Comparison of ENCODE assay signal across 26 mouse cellular contexts in the genomic region with DNA sequence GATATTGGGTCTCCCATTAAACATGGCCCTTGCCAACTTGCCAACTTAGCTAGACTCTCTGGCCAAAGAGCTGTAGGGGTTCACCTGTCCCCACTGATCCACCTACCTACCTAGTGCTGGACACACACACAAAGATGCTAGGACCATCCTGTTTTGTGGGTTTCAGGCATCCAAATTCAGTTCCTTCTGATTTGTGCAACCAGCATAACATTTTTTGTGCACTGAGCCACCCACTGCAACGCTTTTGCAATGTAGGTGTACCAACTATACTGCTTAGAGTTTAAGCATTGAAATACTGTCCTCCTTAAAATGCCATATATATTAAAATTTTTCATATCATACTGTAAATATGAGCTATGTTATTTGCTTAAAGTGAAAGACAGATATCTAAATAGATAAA.
DNase-seq lines count a peak whose midpoint lies in the region; ATAC-seq and TF ChIP-seq lines count a peak whose summit lies in the region.
"Had no signal": no experiment of that assay in that cellular context is flagged by ENCODE, and none has a peak within 500 bp of the region (broad histone marks: within the 10 kb centered on the region; RNA-seq: fewer than 3 reads in every experiment).

No protein-coding gene starts in this region.

- no peak overlapping the region for H3K9ac ChIP-seq in heart, embryonic 11.5 days (ENCODE audit: low read depth, low read length)
- no peak overlapping the region for H3K9ac ChIP-seq in midbrain, embryonic 16.5 days (ENCODE audit: low read depth, low read length)
- H3K9ac ChIP-seq: embryonic facial prominence, embryonic 12.5 days; forebrain, embryonic 13.5 days; forebrain, embryonic 15.5 days had no signal

- intact Hi-C loops in left cerebral cortex, adult 2 months (cut with DNase I): loop anchor here (2.0 to 10.0 kb wide), 2 partner anchors 68 to 344 kb away; a partner anchor contains a TSS
- intact Hi-C loops in left cerebral cortex, postnatal 10 days (cut with DNase I): no loop called here

- no peaks in the 10 kb centered on the region for H3K36me3 ChIP-seq in heart, embryonic 11.5 days (ENCODE audit: control insufficient read depth, insufficient read depth, low read length)
- no peaks in the 10 kb centered on the region for H3K36me3 ChIP-seq in midbrain, embryonic 16.5 days (ENCODE audit: control insufficient read depth, insufficient read depth, low read length)
- H3K36me3 ChIP-seq: embryonic facial prominence, embryonic 10.5 days; embryonic facial prominence, embryonic 12.5 days; forebrain, embryonic 15.5 days; G1E had no signal

- WGBS in heart, embryonic 11.5 days (ENCODE audit: insufficient replicate concordance): 77% methylated on average over 1 of the region's 1 CpGs
- WGBS in midbrain, embryonic 16.5 days: 88% methylated on average over 1 of the region's 1 CpGs

- H3K27me3 ChIP-seq in heart, embryonic 11.5 days (ENCODE audit: control insufficient read depth, insufficient read depth, low read length): no peaks in the 10 kb centered on the region
- no peaks in the 10 kb centered on the region for H3K27me3 ChIP-seq in midbrain, embryonic 16.5 days (ENCODE audit: control insufficient read depth, insufficient read depth, low read depth, low read length)
- H3K27me3 ChIP-seq: CH12.LX; embryonic facial prominence, embryonic 12.5 days; forebrain, embryonic 13.5 days; forebrain, embryonic 15.5 days; Patski had no signal

- no peaks in the 10 kb centered on the region for H3K4me1 ChIP-seq in heart, embryonic 11.5 days (ENCODE audit: control insufficient read depth, insufficient read depth, low read length)
- H3K4me1 ChIP-seq in midbrain, embryonic 16.5 days (ENCODE audit: control insufficient read depth, insufficient read depth, low read length): no peaks in the 10 kb centered on the region
- H3K4me1 ChIP-seq: embryonic facial prominence, embryonic 10.5 days; embryonic facial prominence, embryonic 12.5 days had no signal

- no peaks in the 10 kb centered on the region for H3K9me3 ChIP-seq in heart, embryonic 11.5 days (replicated peaks; ENCODE audit: control insufficient read depth, low read length)
- no peaks in the 10 kb centered on the region for H3K9me3 ChIP-seq in midbrain, embryonic 16.5 days (replicated peaks; ENCODE audit: control insufficient read depth, low read length, poor library complexity, severe bottlenecking)
- H3K9me3 ChIP-seq: embryonic facial prominence, embryonic 10.5 days; embryonic facial prominence, embryonic 12.5 days; forebrain, embryonic 13.5 days; forebrain, embryonic 15.5 days had no signal

- no peak overlapping the region for H3K4me2 ChIP-seq in heart, embryonic 11.5 days
- no peak overlapping the region for H3K4me2 ChIP-seq in midbrain, embryonic 16.5 days (ENCODE audit: low read length)
- H3K4me2 ChIP-seq: embryonic facial prominence, embryonic 12.5 days; forebrain, embryonic 13.5 days; forebrain, embryonic 15.5 days had no signal

- no peak for TF ChIP-seq CTCF in left cerebral cortex, adult 2 months (IDR thresholded peaks at IDR 0.05)

- no peak overlapping the region for H3K27ac ChIP-seq in heart, embryonic 11.5 days (ENCODE audit: low read depth, low read length)
- peak overlapping the region; percentile 86 for H3K27ac ChIP-seq in left cerebral cortex, adult 2 months
- H3K27ac ChIP-seq in midbrain, embryonic 16.5 days (ENCODE audit: low read length): no peak overlapping the region
- H3K27ac ChIP-seq: embryonic facial prominence, embryonic 10.5 days; embryonic facial prominence, embryonic 12.5 days; forebrain, embryonic 13.5 days; forebrain, embryonic 15.5 days had no signal

- DNase-seq in heart, adult 11 months: peak; percentile 60
- no peak for DNase-seq in left cerebral cortex, adult 2 months (ENCODE audit: extremely low spot score in 1 of 2, low spot score in 2 of 2)
- DNase-seq in left cerebral cortex, postnatal 10 days (ENCODE audit: extremely low spot score in 1 of 2, low spot score in 2 of 2): no peak
- DNase-seq in right cerebral cortex, postnatal 25 days: peak; percentile 9
- DNase-seq in right cerebral cortex, postnatal 4 days: no peak
- DNase-seq: adrenal gland, adult 8-10 months; adrenal gland, postnatal 14 days; adrenal gland, postnatal 36 days; B cell, adult 2 months; cerebellum, adult 11 months; cerebellum, adult 18-20 months; cerebellum, adult 8-10 months; cerebellum, adult 9-11 months; cerebellum, postnatal 14 days; cerebellum, postnatal 36 days had no signal

- no peak overlapping the region for H3K4me3 ChIP-seq in heart, embryonic 11.5 days (ENCODE audit: low read depth, low read length)
- H3K4me3 ChIP-seq in left cerebral cortex, adult 2 months: no peak overlapping the region
- H3K4me3 ChIP-seq in midbrain, embryonic 16.5 days (ENCODE audit: low read depth, low read length): no peak overlapping the region
- H3K4me3 ChIP-seq: embryonic facial prominence, embryonic 10.5 days; embryonic facial prominence, embryonic 12.5 days; forebrain, embryonic 13.5 days; forebrain, embryonic 15.5 days had no signal

- ATAC-seq in heart, embryonic 11.5 days (replicated peaks; ENCODE audit: insufficient number of reproducible peaks, low FRiP score, low TSS enrichment): no peak
- no peak for ATAC-seq in midbrain, embryonic 16.5 days
- ATAC-seq: activated CD4-positive, CD25-positive, alpha-beta regulatory T cell, adult 4 months; CD4-positive, CD25-positive, alpha-beta regulatory T cell, adult 4 months; forebrain, embryonic 13.5 days; forebrain, embryonic 15.5 days; Patski had no signal

Comparison
In these comparisons a context has a peak if more than half of its experiments do, and no peak if none do; other contexts are left out.
1. DNase-seq: peak in heart, adult 11 months (single experiment) and right cerebral cortex, postnatal 25 days (single experiment); none in left cerebral cortex, adult 2 months (0 of 2), left cerebral cortex, postnatal 10 days (0 of 2) and right cerebral cortex, postnatal 4 days (single experiment).